Mouse (Mus musculus) lung, adult 2 months (tissue): Measurements from ENCODE around the gene Mbnl2.

Experiments
- CTCF ChIP-seq: fragments of 200-500 bp; IDR thresholded peaks from 2 replicates; pipeline ENCODE4 v1.5.1; 2011; ENCODE audit warnings: mild to moderate bottlenecking, low read length, control low read depth; ENCODE audit not compliant: insufficient read depth
- POLR2A ChIP-seq: fragments of 200-500 bp; IDR thresholded peaks from 2 replicates; pipeline ENCODE4 v1.6.1; 2011; ENCODE audit warnings: low read depth, mild to moderate bottlenecking, control low read depth, low read length, borderline replicate concordance; ENCODE audit errors: extremely low read depth

GRCm38 (mm10) chr14:120404811-120405582 lies 129.5 kb downstream of the Mbnl2 start:
- TF ChIP-seq CTCF: no peak
- TF ChIP-seq POLR2A: no peak
